Mouse (Mus musculus): ENCODE data around the gene Trmt10b.

- TF ChIP-seq POLR2A (IDR thresholded peaks at IDR 0.05; ENCODE audit: control insufficient read depth, low read depth, low read length) (no peak), CTCF (IDR thresholded peaks at IDR 0.05; ENCODE audit: control insufficient read depth, insufficient read depth, insufficient replicate concordance, low read depth, low read length) (no peak)
These were observed 34.2 kb downstream of the Trmt10b start for GRCm38 (mm10) chr4:45331139-45331538.

Data from testis, adult 2 months (tissue).